Comparison of ENCODE assay signal across 15 mouse cellular contexts in genomic region chr4:44251521-44251920, GRCm38 (mm10).
"Had no signal": no experiment of that assay in that cellular context is flagged by ENCODE, and none has a peak within 500 bp of the region (broad histone marks: within the 10 kb centered on the region; RNA-seq: fewer than 3 reads in every experiment).

No protein-coding gene starts in this region.

- H3K27ac ChIP-seq: intestine, embryonic 15.5 days; kidney, embryonic 15.5 days; limb, embryonic 15.5 days; liver, embryonic 12.5 days; neural tube, embryonic 13.5 days had no signal

- H3K9me3 ChIP-seq: intestine, embryonic 15.5 days; kidney, embryonic 15.5 days; limb, embryonic 15.5 days; liver, embryonic 12.5 days; neural tube, embryonic 13.5 days had no signal

- DNase-seq: kidney, adult 18-20 months; kidney, postnatal 14 days; layer of hippocampus, postnatal 36 days; retina, postnatal 1 day; right cerebral cortex, postnatal 4 days; spleen, adult 18-20 months; thymus, adult 2 months; thymus, postnatal 25 days had no signal

- H3K4me1 ChIP-seq: intestine, embryonic 15.5 days had no signal

- H3K36me3 ChIP-seq: intestine, embryonic 15.5 days; kidney, embryonic 15.5 days; limb, embryonic 15.5 days; liver, embryonic 12.5 days; neural tube, embryonic 13.5 days had no signal

- H3K4me3 ChIP-seq: intestine, embryonic 15.5 days; kidney, embryonic 15.5 days; limb, embryonic 15.5 days; liver, embryonic 12.5 days; neural tube, embryonic 13.5 days had no signal

- H3K4me2 ChIP-seq: intestine, embryonic 15.5 days; limb, embryonic 15.5 days; neural tube, embryonic 13.5 days had no signal

- H3K27me3 ChIP-seq: neural tube, embryonic 13.5 days had no signal

- ATAC-seq: intestine, embryonic 15.5 days; liver, embryonic 12.5 days; midbrain, embryonic 16.5 days had no signal

- H3K9ac ChIP-seq: intestine, embryonic 15.5 days; kidney, embryonic 15.5 days; limb, embryonic 15.5 days; liver, embryonic 12.5 days; lung, embryonic 14.5 days; neural tube, embryonic 13.5 days had no signal
